Mouse (Mus musculus) kidney, postnatal 0 days (tissue): ENCODE data around the gene Tm6sf2. TPM values are rescaled to one million over a fixed set of nuclear protein-coding genes. Genes with fewer than 3 reads are reported as not detected.

Source experiments
- ATAC-seq: fragments of 200-750 bp; cut with Nextera tagmentation; replicated peaks from 2 replicates; pipeline ENCODE4 v1.8.0; 2017; ENCODE audit warnings: low read depth, moderate number of reproducible peaks, moderate TSS enrichment, moderate library complexity; ENCODE audit not compliant: low FRiP score
- DNase-seq: peaks from one replicate; pipeline ENCODE4 v3.0.0-alpha.2; 2016; ENCODE audit warnings: low spot score
- H3K27ac ChIP-seq: fragments of 300-500 bp; sonication (generic); 2 replicates; pipeline ENCODE4 v1.5.1; 2014; ENCODE audit warnings: mild to moderate bottlenecking
- H3K27me3 ChIP-seq: fragments of 300-500 bp; sonication (generic); 2 replicates; pipeline ENCODE4 v1.6.1; 2014; ENCODE audit warnings: low read length, mixed read lengths; ENCODE audit not compliant: insufficient read depth
- H3K36me3 ChIP-seq: fragments of 300-500 bp; sonication (generic); 2 replicates; pipeline ENCODE4 v1.6.1; 2014; ENCODE audit warnings: low read length, mixed read lengths; ENCODE audit not compliant: insufficient read depth
- H3K4me1 ChIP-seq: fragments of 300-500 bp; sonication (generic); replicated peaks from 2 replicates; pipeline ENCODE4 v1.6.1; 2014; ENCODE audit warnings: antibody characterized with exemption, low read length, mixed read lengths; ENCODE audit not compliant: insufficient read depth
- H3K4me2 ChIP-seq: fragments of 300-500 bp; sonication (generic); 2 replicates; pipeline ENCODE4 v1.6.1; 2014; ENCODE audit warnings: mild to moderate bottlenecking, low read length, moderate library complexity, mixed read lengths
- H3K4me3 ChIP-seq: fragments of 300-500 bp; sonication (generic); replicated peaks from 2 replicates; pipeline ENCODE4 v1.5.1; 2014; ENCODE audit warnings: low read depth, low read length
- H3K9ac ChIP-seq: fragments of 300-500 bp; sonication (generic); 2 replicates; pipeline ENCODE4 v1.6.1; 2014; ENCODE audit warnings: low read depth, low read length
- H3K9me3 ChIP-seq: fragments of 300-500 bp; sonication (generic); replicated peaks from 2 replicates; pipeline ENCODE4 v1.6.1; 2016; ENCODE audit warnings: low read length, inconsistent platforms, mixed read lengths
- CTCF ChIP-seq: IDR thresholded peaks from 2 replicates; pipeline ENCODE4 v1.5.1; 2016; ENCODE audit warnings: antibody characterized with exemption, low read depth, mild to moderate bottlenecking, moderate library complexity
- WGBS: fragments of 180-500 bp; shearing (Covaris S2); extraction: QIAGEN DNeasy Blood & Tissue Kit; methylation state at CpG from one replicate; pipeline ENCODE4 v1.1.7; 2014; 5-methylcytosine and 5-hydroxymethylcytosine counted together
- polyA plus RNA-seq: library from polyadenylated mRNA; unstranded; fragments of >200 nt; fragmentation: Nextera tagmentation; extraction: Ambion mirVana; gene quantifications from 2 replicates; pipeline ENCODE4 v1.2.1, GENCODE M21; 2015

Gene Tm6sf2
- polyA plus RNA-seq, 1 experiment from 2014 or later = 0.71 TPM

DNA sequence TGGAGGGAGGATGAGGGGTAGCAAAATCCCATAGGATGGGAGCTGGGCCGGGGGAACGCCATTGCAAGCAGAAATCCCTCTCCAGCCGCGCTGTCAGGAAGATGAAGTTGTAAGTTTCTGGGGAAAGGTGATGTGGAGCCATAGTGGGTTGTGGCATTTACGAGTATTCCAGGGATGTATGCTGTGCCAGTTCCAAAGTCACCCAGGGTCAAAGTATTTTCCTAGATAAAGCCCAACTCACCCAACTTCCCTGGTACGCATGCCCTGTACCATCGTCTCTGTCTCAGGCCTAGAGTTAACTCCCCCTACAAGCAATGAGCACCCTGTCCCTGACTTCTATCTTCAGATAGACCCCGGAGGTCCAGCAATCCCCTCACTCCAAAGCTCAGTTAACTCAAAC is 396 bp downstream of the Tm6sf2 start:
- DNase-seq (no peak), ATAC-seq (no peak)
- Histone ChIP-seq H3K36me3 (peaks cover 27% of the 10 kb centered on the region), H3K4me2 (peak overlapping the region; percentile 57), H3K27me3 (no peaks in the 10 kb centered on the region), H3K4me1 (no peaks in the 10 kb centered on the region), H3K9ac (peak overlapping the region; percentile 40; the same call in 1 of the 2 replicates), H3K4me3 (no peak overlapping the region), H3K27ac (no peak overlapping the region), H3K9me3 (no peaks in the 10 kb centered on the region)
- no peak for TF ChIP-seq CTCF
- 65% methylated on average over 8 of the region's 8 CpGs for WGBS

DNA sequence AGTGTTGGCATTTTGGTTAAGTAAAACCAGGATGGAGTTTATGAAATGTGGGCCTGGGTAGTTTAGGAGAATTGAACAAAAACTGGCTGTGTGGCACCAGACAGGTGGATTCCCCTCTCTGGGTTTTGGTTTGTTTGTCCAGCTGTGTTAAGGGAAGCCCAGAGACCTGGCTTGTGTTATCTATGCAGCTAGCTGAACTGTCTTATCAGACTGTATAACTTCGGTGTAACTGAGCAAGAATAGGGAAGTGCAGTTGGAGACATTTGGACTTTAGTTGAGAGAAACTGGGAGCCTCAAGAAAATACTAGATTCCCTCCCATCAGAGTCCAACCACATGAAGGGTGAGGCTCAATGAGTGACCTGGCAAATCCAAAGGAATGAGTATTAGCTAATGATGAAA is 958 bp downstream of the Tm6sf2 start:
- WGBS = 78% methylated on average over 1 of the region's 1 CpGs
- TF ChIP-seq CTCF = no peak

DNA sequence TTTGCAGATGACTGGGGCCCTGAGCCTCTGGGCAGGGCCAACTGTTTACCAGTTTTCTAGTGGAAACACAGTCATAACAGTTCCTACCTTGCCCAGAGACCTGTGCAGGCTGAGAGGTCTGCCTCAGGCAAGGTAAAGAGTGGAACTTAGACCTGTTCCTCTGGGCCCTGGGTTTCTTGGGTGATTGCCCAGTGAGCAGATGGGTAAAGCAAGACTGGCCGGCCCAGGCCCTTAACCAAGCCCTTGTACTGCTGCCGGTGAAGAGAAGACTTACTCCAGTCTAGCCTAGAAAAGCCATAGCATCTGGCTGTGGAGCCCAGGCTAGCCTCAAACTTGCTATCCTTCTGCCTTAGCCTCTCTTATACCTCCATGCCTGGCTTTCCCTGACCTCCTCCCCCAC is 9.3 kb downstream of the Tm6sf2 start:
- no peak overlapping the region for H3K9ac ChIP-seq
- no peak for DNase-seq
- no peak for TF ChIP-seq CTCF
- H3K4me1 ChIP-seq = peaks cover 10% of the 10 kb centered on the region
- no peak for ATAC-seq
- no peaks in the 10 kb centered on the region for H3K36me3 ChIP-seq
- H3K4me2 ChIP-seq = no peak overlapping the region
- no peak overlapping the region for H3K4me3 ChIP-seq
- H3K27me3 ChIP-seq = peaks cover 43% of the 10 kb centered on the region
- H3K9me3 ChIP-seq = no peaks in the 10 kb centered on the region
- 95% methylated on average over 2 of the region's 2 CpGs for WGBS
- H3K27ac ChIP-seq = no peak overlapping the region

More for the DNA sequence above, 958 bp downstream of the Tm6sf2 start:
- Histone ChIP-seq H3K4me2 (no peak overlapping the region), H3K36me3 (peaks cover 23% of the 10 kb centered on the region), H3K27ac (no peak overlapping the region), H3K9me3 (no peaks in the 10 kb centered on the region), H3K4me1 (no peaks in the 10 kb centered on the region), H3K27me3 (no peaks in the 10 kb centered on the region), H3K9ac (no peak overlapping the region), H3K4me3 (no peak overlapping the region)
- DNase-seq (no peak), ATAC-seq (no peak)

DNA sequence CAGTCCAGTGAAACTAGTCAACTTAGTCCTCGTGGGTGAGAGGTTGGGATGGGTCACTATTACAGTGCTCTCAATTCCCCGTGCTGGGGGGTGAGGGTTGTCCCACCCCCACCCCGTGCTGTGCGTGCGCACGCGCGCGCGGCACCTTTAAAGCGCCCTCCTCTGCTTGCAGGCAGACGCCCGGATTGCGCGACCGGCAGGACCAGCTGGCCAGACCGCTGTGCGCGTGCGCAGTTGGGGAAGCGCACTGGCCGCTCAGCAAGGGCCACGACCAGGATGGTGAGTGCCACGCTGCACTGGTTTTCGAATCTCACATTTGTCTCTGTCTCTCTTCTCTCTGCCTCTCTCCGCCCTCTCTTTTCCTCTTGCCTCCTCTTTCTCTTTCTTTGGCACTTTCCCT is 10.6 kb downstream of the Tm6sf2 start, which contains the start of gene Hapln4:
TSS of gene Hapln4 (plus strand) at position 173 of the 400 bp plus-strand sequence.
- ATAC-seq (0 out of 2 replicates have a peak, but pooled peaks have one; percentile 21), DNase-seq (peak; percentile 61)
- Histone ChIP-seq H3K9ac (0 out of 2 replicates have a peak within 1 kb of the TSS, but pooled peaks have one; percentile 27), H3K27ac (no peak within 1 kb of the TSS), H3K27me3 (peaks cover 56% of the 10 kb centered on the region), H3K4me1 (peaks cover 10% of the 10 kb centered on the region), H3K4me3 (peak within 1 kb of the TSS; percentile 39), H3K9me3 (no peaks in the 10 kb centered on the region), H3K36me3 (no peaks in the 10 kb centered on the region), H3K4me2 (peak within 1 kb of the TSS; percentile 70)
- 2% methylated on average over 25 of the region's 26 CpGs for WGBS
- no peak for TF ChIP-seq CTCF

DNA sequence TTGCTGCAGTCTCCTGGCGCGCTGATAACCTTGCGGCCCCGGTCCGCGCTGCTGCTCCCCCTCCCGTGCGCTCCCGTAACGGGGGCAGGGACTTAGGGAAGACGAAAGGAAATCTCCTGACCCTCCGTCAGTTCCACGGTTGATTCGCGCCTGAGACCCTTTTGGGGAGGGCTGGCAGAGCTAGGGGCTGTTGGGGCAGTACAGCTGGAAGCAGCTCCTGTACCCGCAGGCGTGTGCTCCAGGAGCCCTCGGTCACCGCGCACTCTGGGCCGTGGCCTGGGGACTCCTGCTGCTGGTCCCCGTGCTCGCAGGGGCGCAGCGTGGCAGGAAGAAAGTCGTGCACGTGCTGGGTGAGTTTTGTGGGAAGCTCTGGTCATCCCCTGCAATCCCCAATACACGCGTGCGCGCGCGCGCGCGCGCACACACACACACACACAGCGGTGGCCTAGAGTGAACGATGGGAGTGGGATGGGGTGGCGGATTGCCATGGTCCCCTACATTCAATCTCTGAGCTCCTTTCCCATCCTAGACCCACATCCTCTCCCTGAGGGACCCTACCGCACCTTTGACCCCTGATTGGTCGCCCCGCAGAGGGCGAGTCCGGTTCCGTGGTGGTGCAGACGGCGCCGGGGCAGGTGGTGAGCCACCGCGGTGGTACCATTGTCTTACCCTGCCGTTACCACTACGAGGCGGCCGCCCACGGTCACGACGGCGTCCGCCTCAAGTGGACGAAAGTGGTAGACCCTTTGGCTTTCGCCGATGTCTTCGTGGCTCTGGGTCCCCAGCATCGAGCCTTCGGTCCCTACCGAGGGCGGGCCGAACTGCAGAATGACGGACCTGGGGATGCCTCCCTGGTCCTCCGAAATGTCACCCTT is 11.7 kb downstream of the Tm6sf2 start:
- Histone ChIP-seq H3K4me1 (peaks cover 10% of the 10 kb centered on the region), H3K27ac (no peak overlapping the region), H3K27me3 (peaks cover 67% of the 10 kb centered on the region), H3K4me2 (peak overlapping the region; percentile 70), H3K9me3 (no peaks in the 10 kb centered on the region), H3K9ac (0 out of 2 replicates have a peak overlapping the region, but pooled peaks have one; percentile 27), H3K36me3 (no peaks in the 10 kb centered on the region), H3K4me3 (peak overlapping the region; percentile 39)
- DNase-seq = no peak
- WGBS = 1% methylated on average over 71 of the region's 71 CpGs
- no peak for ATAC-seq
- TF ChIP-seq CTCF = no peak

DNA sequence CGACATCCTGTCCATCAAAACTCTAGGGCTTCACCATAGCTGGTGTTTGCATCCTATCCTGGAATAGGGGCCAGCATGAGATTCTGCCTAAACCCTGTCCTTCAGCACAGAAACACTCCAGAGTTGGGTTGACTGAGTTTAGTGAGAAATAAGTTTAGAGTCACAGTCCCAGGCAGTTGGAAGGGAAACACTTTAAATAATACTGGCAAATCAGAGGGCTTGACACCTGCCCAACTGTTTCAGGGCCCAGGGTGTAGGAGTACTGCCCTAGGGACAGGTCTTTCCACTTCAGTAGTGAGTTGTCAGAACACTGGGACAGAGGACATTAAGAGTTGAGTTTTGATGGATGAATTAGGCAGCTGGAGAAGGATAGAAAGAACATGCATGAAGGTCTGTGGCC is 13.4 kb downstream of the Tm6sf2 start:
- Histone ChIP-seq H3K9me3 (no peaks in the 10 kb centered on the region), H3K4me2 (no peak overlapping the region), H3K27ac (no peak overlapping the region), H3K27me3 (peaks cover 74% of the 10 kb centered on the region), H3K4me1 (peaks cover 10% of the 10 kb centered on the region), H3K4me3 (no peak overlapping the region), H3K36me3 (no peaks in the 10 kb centered on the region), H3K9ac (no peak overlapping the region)
- TF ChIP-seq CTCF = no peak
- WGBS = 40% methylated on average over 1 of the region's 1 CpGs
- DNase-seq = no peak
- ATAC-seq = no peak
